Mouse (Mus musculus) retina, postnatal 1 day (tissue): ENCODE data around the gene Sema3a.
A peak's percentile ranks its signal among the peaks of the same experiment; 100 is the strongest.
"Not testable (repeated sequence)": the region's sequence is repeated elsewhere in the genome, so short reads cannot be mapped to it uniquely, and the experiment has no call there.

ENCODE experiments used
- DNase-seq: peaks from one replicate; pipeline ENCODE4 v3.0.0-alpha.2; 2012

Gene Sema3a

GRCm38 (mm10) chr5:13573867-13574266 is 448.7 kb downstream of the Sema3a start:
- DNase-seq = no peak

- peak; percentile 69 for DNase-seq
Observed at GRCm38 (mm10) chr5:13579123-13579522, 453.9 kb downstream of the Sema3a start.

GRCm38 (mm10) chr5:13585559-13586207 is 460.5 kb downstream of the Sema3a start:
- DNase-seq = peak; percentile 24

GRCm38 (mm10) chr5:13594422-13594821 is 469.2 kb downstream of the Sema3a start:
- DNase-seq = no peak

- DNase-seq = no peak
Observed at GRCm38 (mm10) chr5:13611631-13612030, 486.4 kb downstream of the Sema3a start.

GRCm38 (mm10) chr5:13612088-13612487 is 486.9 kb downstream of the Sema3a start:
- no peak for DNase-seq

GRCm38 (mm10) chr5:13614575-13614974 is 489.4 kb downstream of the Sema3a start:
- not testable (repeated sequence) for DNase-seq

GRCm38 (mm10) chr5:13615907-13616306 is 490.7 kb downstream of the Sema3a start:
- DNase-seq = no peak

- DNase-seq = peak; percentile 44
Observed at GRCm38 (mm10) chr5:13622578-13622977, 497.4 kb downstream of the Sema3a start.

- DNase-seq = peak; percentile 72
Observed at GRCm38 (mm10) chr5:13624754-13625153, 499.5 kb downstream of the Sema3a start.

GRCm38 (mm10) chr5:13626093-13626492 is 500.9 kb downstream of the Sema3a start:
- no peak for DNase-seq

GRCm38 (mm10) chr5:13628606-13629311 is 503.5 kb downstream of the Sema3a start:
- DNase-seq = peak; percentile 89

GRCm38 (mm10) chr5:13629916-13630315 is 504.7 kb downstream of the Sema3a start:
- DNase-seq = no peak

GRCm38 (mm10) chr5:13630692-13631091 is 505.5 kb downstream of the Sema3a start:
- DNase-seq = peak; percentile 45

GRCm38 (mm10) chr5:13636237-13636636 is 511.0 kb downstream of the Sema3a start:
- DNase-seq = no peak
